Mouse (Mus musculus) layer of hippocampus, postnatal 14 days (tissue): Measurements from ENCODE around the gene Gm11238. TPM values are rescaled to one million over a fixed set of nuclear protein-coding genes. Genes with fewer than 3 reads are reported as not detected.
"Not testable (repeated sequence)": the region's sequence is repeated elsewhere in the genome, so short reads cannot be mapped to it uniquely, and the experiment has no call there.

Experiments
- DNase-seq, 2 experiments: peaks; one replicate each; pipeline ENCODE4 v3.0.0; 2021 to 2022; ENCODE audit warnings: low spot score in 2 of 2, mixed read lengths in 1 of 2
- long read RNA-seq, 2 experiments: library from polyadenylated mRNA; stranded (forward); transcript quantifications; one replicate each; pipeline ENCODE4 v2.0.0; 2021
- total RNA-seq, 2 experiments: library from RNA; stranded (reverse); gene quantifications; 2 replicates each; pipeline ENCODE4 v1.2.3; 2021

Gene Gm11238
- total RNA-seq, result not detected
- long read RNA-seq, experiment 1, result 0 reads
- long read RNA-seq, experiment 2, result 0 reads

- DNase-seq, result not testable (repeated sequence)
These were observed at the start of gene Gm11238 for GRCm38 (mm10) chr4:73607581-73607980. Gene Gm11238, plus strand, starts transcription at chr4:73607881.

GRCm38 (mm10) chr4:73599248-73599647 lies 8.4 kb upstream of the Gm11238 start:
- DNase-seq, result peak in 1 of 2 experiments; percentile 72

GRCm38 (mm10) chr4:73622684-73623083 lies 15.0 kb downstream of the Gm11238 start, which contains the start of gene Gm11237:
Gene Gm11237, plus strand, starts transcription at chr4:73622984.
- DNase-seq, result not testable (repeated sequence)

- not testable (repeated sequence) for DNase-seq
These were observed 30.1 kb downstream of the Gm11238 start, which contains the start of gene Gm11236 for GRCm38 (mm10) chr4:73637821-73638220. Gene Gm11236, plus strand, starts transcription at chr4:73638121.

- DNase-seq, result not testable (repeated sequence)
These were observed 54.2 kb downstream of the Gm11238 start for GRCm38 (mm10) chr4:73661864-73662263.

GRCm38 (mm10) chr4:73668054-73668453 lies 60.4 kb downstream of the Gm11238 start, which contains the start of gene Gm11239:
Gene Gm11239, plus strand, starts transcription at chr4:73668354.
- not testable (repeated sequence) for DNase-seq

- DNase-seq, result not testable (repeated sequence)
These were observed 75.5 kb downstream of the Gm11238 start, which contains the start of gene Gm428 for GRCm38 (mm10) chr4:73683216-73683615. Gene Gm428, plus strand, starts transcription at chr4:73683516.

Other genes with a start within 250 kb of the Gm11238 start
- not detected for gene Gm11487, start 202.8 kb upstream of the Gm11238 start, total RNA-seq
- gene Gm11237, start 15.1 kb downstream of the Gm11238 start, total RNA-seq, result not detected
- not detected for gene Gm11236, start 30.2 kb downstream of the Gm11238 start, total RNA-seq
- not detected for gene Gm11239, start 60.5 kb downstream of the Gm11238 start, total RNA-seq
- gene Gm428, start 75.6 kb downstream of the Gm11238 start, total RNA-seq, result not detected
- under 1 TPM; 0.25 to 0.31 TPM for gene Rasef, start 183.1 kb downstream of the Gm11238 start, total RNA-seq